ENCODE assay signal across 17 mouse cellular contexts in the genomic region with DNA sequence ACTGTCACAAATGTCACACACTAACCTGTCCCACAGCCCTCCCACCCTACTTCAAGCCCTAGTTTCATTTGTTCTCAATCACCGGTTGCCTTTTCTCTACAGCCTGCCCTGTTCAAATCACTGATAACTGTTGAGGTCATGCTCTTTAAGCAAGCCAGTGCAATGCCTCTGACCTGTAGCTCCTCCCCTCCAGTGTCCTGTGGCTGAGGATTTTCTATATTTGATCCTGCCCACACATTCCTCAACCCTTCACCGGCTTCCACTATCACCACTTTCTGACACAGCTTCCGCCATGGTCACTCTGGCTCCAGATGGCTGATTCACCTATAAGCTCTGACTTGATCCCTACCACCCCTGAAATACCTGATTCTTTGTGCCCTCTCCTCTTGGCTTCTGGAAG. TPM values are rescaled to one million over a fixed set of nuclear protein-coding genes. Genes with fewer than 3 reads are reported as not detected.
DNase-seq lines count a peak whose midpoint lies in the region; ATAC-seq and TF ChIP-seq lines count a peak whose summit lies in the region.
"Had no signal": no experiment of that assay in that cellular context is flagged by ENCODE, and none has a peak within 500 bp of the region (broad histone marks: within the 10 kb centered on the region; RNA-seq: fewer than 3 reads in every experiment).

No protein-coding gene starts in this region.

- 18% methylated on average over 3 of the region's 3 CpGs for WGBS in heart, embryonic 10.5 days
- 23% methylated on average over 3 of the region's 3 CpGs for WGBS in heart, postnatal 0 days

- H3K9ac ChIP-seq in heart, postnatal 0 days (replicated peaks; ENCODE audit: low read depth, low read length), result no peak overlapping the region
- H3K9ac ChIP-seq: hindbrain, embryonic 14.5 days; limb, embryonic 12.5 days; liver, embryonic 15.5 days; midbrain, embryonic 12.5 days; neural tube, embryonic 15.5 days had no signal

- H3K4me3 ChIP-seq in heart, embryonic 10.5 days, result peak overlapping the region; percentile 12; the same call in 1 of the 2 replicates
- no peak overlapping the region for H3K4me3 ChIP-seq in heart, postnatal 0 days (ENCODE audit: low read depth, low read length)
- H3K4me3 ChIP-seq: limb, embryonic 12.5 days; liver, embryonic 15.5 days; midbrain, embryonic 12.5 days; neural tube, embryonic 15.5 days had no signal

- peak; percentile 85 for DNase-seq in heart, embryonic 10.5 days (ENCODE audit: low spot score)
- no peak for DNase-seq in heart, postnatal 36 days
- peak; percentile 56 for DNase-seq in 3T3-L1 (ENCODE audit: low read depth, low spot score)
- peak; percentile 85 for DNase-seq in heart, postnatal 0 days (ENCODE audit: low spot score)
- no peak for DNase-seq in ovary, postnatal 36 days (ENCODE audit: low spot score)
- no peak for DNase-seq in layer of hippocampus, adult 18-20 months (ENCODE audit: low spot score in 2 of 2)
- DNase-seq: cerebellum, adult 9-11 months; kidney, postnatal 10 days; lung, postnatal 36 days; thymus, postnatal 36 days had no signal

- peak overlapping the region; percentile 82 for H3K27ac ChIP-seq in heart, embryonic 10.5 days
- H3K27ac ChIP-seq in heart, postnatal 0 days (ENCODE audit: low read depth), result peak overlapping the region; percentile 94
- H3K27ac ChIP-seq: hindbrain, embryonic 14.5 days; limb, embryonic 12.5 days; liver, embryonic 15.5 days; midbrain, embryonic 12.5 days; neural tube, embryonic 15.5 days had no signal

- H3K4me2 ChIP-seq in heart, postnatal 0 days (ENCODE audit: low read depth, low read length), result peak overlapping the region; percentile 30; the same call in 1 of the 2 replicates
- H3K4me2 ChIP-seq: hindbrain, embryonic 14.5 days; limb, embryonic 12.5 days; liver, embryonic 15.5 days; midbrain, embryonic 12.5 days; neural tube, embryonic 15.5 days had no signal

- TF ChIP-seq EP300 in heart, postnatal 0 days (IDR thresholded peaks at IDR 0.05; ENCODE audit: low read depth), result no peak

- peaks cover 18% of the 10 kb centered on the region; the same call in 1 of the 2 replicates for H3K36me3 ChIP-seq in heart, embryonic 10.5 days
- H3K36me3 ChIP-seq in heart, postnatal 0 days (replicated peaks; ENCODE audit: control insufficient read depth, insufficient read depth, low read length), result 0 out of 2 replicates have a peak, but pooled peaks cover 3% of the 10 kb centered on the region
- H3K36me3 ChIP-seq: limb, embryonic 12.5 days; liver, embryonic 15.5 days; midbrain, embryonic 12.5 days; neural tube, embryonic 15.5 days had no signal

- no peaks in the 10 kb centered on the region for H3K27me3 ChIP-seq in heart, embryonic 10.5 days (ENCODE audit: insufficient read depth, poor library complexity, severe bottlenecking)
- H3K27me3 ChIP-seq in heart, postnatal 0 days (ENCODE audit: control insufficient read depth, insufficient read depth, low read length), result no peaks in the 10 kb centered on the region
- H3K27me3 ChIP-seq: limb, embryonic 12.5 days; liver, embryonic 15.5 days; midbrain, embryonic 12.5 days; neural tube, embryonic 15.5 days had no signal

- peak; percentile 45; the same call in 1 of the 2 replicates for ATAC-seq in common myeloid progenitor, adult 5-6 weeks (replicated peaks; ENCODE audit: low read depth, poor library complexity, severe bottlenecking)
- peak; percentile 94 for ATAC-seq in heart, postnatal 0 days (ENCODE audit: insufficient read depth, low read depth)
- ATAC-seq: intestine, embryonic 16.5 days had no signal

- intact Hi-C loops in heart, postnatal 36 days (cut with DNase I), result no loop called here

- H3K4me1 ChIP-seq in heart, embryonic 10.5 days, result peaks cover 24% of the 10 kb centered on the region
- H3K4me1 ChIP-seq in heart, postnatal 0 days (ENCODE audit: control insufficient read depth, insufficient read depth), result peaks cover 37% of the 10 kb centered on the region
- H3K4me1 ChIP-seq: limb, embryonic 12.5 days; midbrain, embryonic 12.5 days; neural tube, embryonic 15.5 days had no signal

- no peaks in the 10 kb centered on the region for H3K9me3 ChIP-seq in heart, embryonic 10.5 days
- H3K9me3 ChIP-seq in heart, postnatal 0 days (replicated peaks; ENCODE audit: control insufficient read depth, low read length), result no peaks in the 10 kb centered on the region
- H3K9me3 ChIP-seq: limb, embryonic 12.5 days; liver, embryonic 15.5 days; midbrain, embryonic 12.5 days; neural tube, embryonic 15.5 days had no signal

- TF ChIP-seq CTCF in heart, postnatal 0 days (IDR thresholded peaks at IDR 0.05; ENCODE audit: low read depth), result no peak

RNA-seq across cellular contexts. Expression of a gene that starts 6.4 kb away (rescaled TPM):
- polyA plus RNA-seq in heart, embryonic 10.5 days (2016; fragmentation: Nextera tagmentation; extraction: Ambion mirVana), result 115 and 173 TPM in 2 replicates
- 100 to 1,000 TPM; 372 to 460 TPM for total RNA-seq in heart, postnatal 36 days (2021)
- 28.3 and 31.0 TPM in 2 replicates for total RNA-seq in common myeloid progenitor, adult 5-6 weeks (2017)
- 231 and 250 TPM in 2 replicates for total RNA-seq in heart, postnatal 0 days (2014; rRNA removed; ENCODE audit: low replicate concordance)
- 438 and 547 TPM in 2 replicates for polyA plus RNA-seq in heart, postnatal 0 days (2015; fragmentation: Nextera tagmentation; extraction: Ambion mirVana)
- 1 to 10 TPM; 8.5 to 8.9 TPM for total RNA-seq in layer of hippocampus, adult 18-20 months (2021)

Comparison
In these comparisons a context has a peak if more than half of its experiments do, and no peak if none do; other contexts are left out.
1. DNase-seq: peak in heart, embryonic 10.5 days (single experiment), 3T3-L1 (single experiment) and heart, postnatal 0 days (single experiment); none in heart, postnatal 36 days (0 of 2), ovary, postnatal 36 days (single experiment) and layer of hippocampus, adult 18-20 months (0 of 2).